Comparison of ENCODE assay signal across 11 mouse cellular contexts in the genomic region with DNA sequence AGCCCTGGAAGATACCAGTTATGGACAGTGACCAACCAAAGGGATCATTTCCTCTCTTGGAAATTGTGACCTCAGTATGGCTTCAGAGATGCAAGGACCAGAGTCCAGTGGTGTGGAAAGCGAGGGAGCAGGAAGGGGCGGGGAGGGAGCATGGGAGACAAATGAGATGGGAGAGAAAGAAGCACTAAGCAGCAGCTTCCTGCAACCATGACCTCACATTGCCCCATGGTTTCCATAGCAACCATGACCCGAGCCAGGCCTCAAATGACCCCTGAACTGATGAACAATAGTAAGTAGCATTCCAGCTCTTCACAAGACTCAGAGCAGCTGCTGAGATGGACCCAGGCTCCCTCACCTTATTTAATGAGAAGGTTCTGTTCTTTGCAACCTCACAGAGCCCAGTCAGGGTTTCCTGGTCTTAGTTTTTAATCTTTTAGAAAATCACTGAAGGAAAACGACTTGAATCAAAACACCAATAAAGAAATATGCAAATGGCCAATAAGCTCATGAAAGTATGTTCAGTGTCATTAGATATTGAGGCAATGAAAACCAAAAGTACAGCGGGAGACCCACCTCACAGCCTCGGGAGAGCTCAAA. TPM values are rescaled to one million over a fixed set of nuclear protein-coding genes. Genes with fewer than 3 reads are reported as not detected.
DNase-seq lines count a peak whose midpoint lies in the region; ATAC-seq lines count a peak whose summit lies in the region.
"Had no signal": no experiment of that assay in that cellular context is flagged by ENCODE, and none has a peak within 500 bp of the region (broad histone marks: within the 10 kb centered on the region; RNA-seq: fewer than 3 reads in every experiment).

No protein-coding gene starts in this region.

- no peaks in the 10 kb centered on the region for H3K9me3 ChIP-seq in kidney, embryonic 15.5 days (replicated peaks)
- H3K9me3 ChIP-seq: limb, embryonic 13.5 days had no signal

- WGBS in kidney, embryonic 15.5 days: 33% methylated on average over 6 of the region's 6 CpGs

- peak; percentile 37 for ATAC-seq in kidney, embryonic 15.5 days (replicated peaks; ENCODE audit: low FRiP score)
- ATAC-seq: Patski had no signal

- intact Hi-C loops in left cerebral cortex, postnatal 25 days (cut with DNase I): loop anchor here (10.0 kb wide), 1 partner anchor 810 kb away; no protein-coding TSS in a partner anchor

- H3K9ac ChIP-seq in kidney, embryonic 15.5 days: no peak overlapping the region
- H3K9ac ChIP-seq: limb, embryonic 13.5 days had no signal

- peaks cover 8% of the 10 kb centered on the region for H3K4me1 ChIP-seq in kidney, embryonic 15.5 days

- no peak overlapping the region for H3K4me2 ChIP-seq in kidney, embryonic 15.5 days
- H3K4me2 ChIP-seq: limb, embryonic 13.5 days had no signal

- H3K36me3 ChIP-seq in kidney, embryonic 15.5 days: no peaks in the 10 kb centered on the region
- H3K36me3 ChIP-seq: limb, embryonic 13.5 days had no signal

- no peak overlapping the region for H3K27ac ChIP-seq in kidney, embryonic 15.5 days
- H3K27ac ChIP-seq: limb, embryonic 13.5 days had no signal

- H3K4me3 ChIP-seq in kidney, embryonic 15.5 days (replicated peaks): no peak overlapping the region
- H3K4me3 ChIP-seq: limb, embryonic 13.5 days had no signal

- H3K27me3 ChIP-seq in kidney, embryonic 15.5 days: no peaks in the 10 kb centered on the region
- H3K27me3 ChIP-seq: limb, embryonic 13.5 days; Patski had no signal

- DNase-seq in adrenal gland, postnatal 14 days: peak; percentile 13
- no peak for DNase-seq in adrenal gland, postnatal 25 days
- DNase-seq in kidney, adult 18-20 months: no peak
- peak; percentile 93 for DNase-seq in embryo, embryonic 10.5 days (ENCODE audit: low spot score)
- DNase-seq in lung, postnatal 10 days: peak; percentile 49
- DNase-seq in cerebellum, postnatal 36 days: no peak
- DNase-seq in left cerebral cortex, postnatal 25 days (ENCODE audit: low spot score in 2 of 2): no peak

RNA-seq across cellular contexts. Expression of gene Agr3, which starts 31.0 kb away (rescaled TPM):
- not detected in 2 replicates for total RNA-seq in adrenal gland, postnatal 14 days (2021)
- not detected in 2 replicates for total RNA-seq in adrenal gland, postnatal 25 days (2021)
- polyA plus RNA-seq in kidney, embryonic 15.5 days (2015; fragmentation: Nextera tagmentation; extraction: Ambion mirVana): not detected in 2 replicates
- not detected for total RNA-seq in left cerebral cortex, postnatal 25 days (2021)
- polyA plus RNA-seq: heart, embryonic 14.5 days; limb, embryonic 13.5 days; Patski had no signal

Comparison
In these comparisons a context has a peak if more than half of its experiments do, and no peak if none do; other contexts are left out.
1. DNase-seq: peak in adrenal gland, postnatal 14 days (single experiment), embryo, embryonic 10.5 days (single experiment) and lung, postnatal 10 days (single experiment); none in adrenal gland, postnatal 25 days (single experiment), kidney, adult 18-20 months (single experiment), cerebellum, postnatal 36 days (0 of 2) and left cerebral cortex, postnatal 25 days (0 of 2).